Mouse (Mus musculus) thymus, postnatal 4 days (tissue): ENCODE data around the gene Macrod1.
A peak's percentile ranks its signal among the peaks of the same experiment; 100 is the strongest.

Experiments
- DNase-seq: peaks from one replicate; pipeline ENCODE4 v3.0.0; 2021

The Macrod1 gene

DNA sequence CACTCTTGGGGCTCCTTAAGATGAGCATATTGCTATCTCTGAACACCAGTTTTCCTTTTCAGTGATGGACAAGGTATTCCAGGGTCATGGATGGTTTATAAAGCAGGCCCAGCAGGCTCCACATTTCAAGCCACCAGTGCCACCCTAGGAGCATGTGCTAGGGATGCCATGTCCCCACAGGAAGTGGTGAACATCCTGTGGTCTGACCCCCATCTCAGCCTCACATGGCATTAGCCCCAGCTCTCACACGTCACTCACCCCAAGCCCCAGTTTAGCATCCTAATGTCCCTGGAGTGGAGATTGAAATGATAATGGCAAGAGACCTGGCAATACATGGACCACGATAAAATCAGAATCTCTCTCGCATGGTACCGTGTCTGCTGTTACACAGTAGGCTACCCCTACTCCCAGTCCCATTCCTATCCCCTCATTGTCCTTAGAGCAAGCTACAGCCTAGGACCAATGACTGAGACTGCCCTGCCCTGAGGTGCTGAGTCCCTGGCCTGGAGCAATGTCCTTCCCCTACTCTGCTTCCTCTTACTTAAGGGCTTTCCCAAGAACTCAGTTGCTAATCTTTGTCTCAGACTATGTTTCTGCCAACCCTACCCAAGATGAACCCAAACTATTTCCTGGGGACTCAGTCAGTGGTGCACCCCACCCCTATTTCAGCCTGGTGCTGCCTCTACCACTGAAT, 59.6 kb downstream of the Macrod1 start:
- DNase-seq: peak; percentile 38

GRCm38 (mm10) chr19:7117141-7117540, 60.5 kb downstream of the Macrod1 start:
- peak; percentile 39 for DNase-seq

DNA sequence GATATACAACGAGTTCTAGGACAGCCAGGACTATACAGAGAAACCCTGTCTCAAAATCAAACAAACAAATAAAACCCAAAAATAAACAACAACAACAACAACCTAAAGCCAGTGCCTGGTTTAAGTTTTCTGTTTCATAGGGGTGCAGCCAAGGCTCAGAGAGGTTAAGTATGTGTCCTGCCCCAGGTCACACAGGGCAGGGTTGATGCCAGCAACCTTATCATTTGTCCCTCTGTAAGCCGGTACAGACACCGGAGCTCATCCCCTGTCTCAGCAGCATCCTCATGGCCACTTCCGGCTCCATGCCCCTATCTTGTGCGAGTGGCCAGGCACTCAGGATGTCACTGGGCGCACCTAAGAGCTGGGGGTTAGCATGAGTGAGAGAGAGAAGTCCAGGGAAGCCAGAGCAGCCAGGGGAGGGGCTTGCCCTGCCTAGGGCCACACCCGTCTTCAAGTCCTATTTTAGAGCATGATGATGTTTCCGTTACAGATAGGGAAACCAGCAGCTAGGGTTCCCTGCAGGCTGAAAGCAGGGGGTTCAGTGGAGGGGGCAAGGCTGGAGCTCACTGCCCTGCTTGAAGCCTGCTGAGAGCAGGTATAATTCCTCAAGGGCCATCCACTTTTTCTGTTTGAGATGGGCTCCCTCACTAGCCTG, 61.2 kb downstream of the Macrod1 start:
- peak; percentile 33 for DNase-seq

DNA sequence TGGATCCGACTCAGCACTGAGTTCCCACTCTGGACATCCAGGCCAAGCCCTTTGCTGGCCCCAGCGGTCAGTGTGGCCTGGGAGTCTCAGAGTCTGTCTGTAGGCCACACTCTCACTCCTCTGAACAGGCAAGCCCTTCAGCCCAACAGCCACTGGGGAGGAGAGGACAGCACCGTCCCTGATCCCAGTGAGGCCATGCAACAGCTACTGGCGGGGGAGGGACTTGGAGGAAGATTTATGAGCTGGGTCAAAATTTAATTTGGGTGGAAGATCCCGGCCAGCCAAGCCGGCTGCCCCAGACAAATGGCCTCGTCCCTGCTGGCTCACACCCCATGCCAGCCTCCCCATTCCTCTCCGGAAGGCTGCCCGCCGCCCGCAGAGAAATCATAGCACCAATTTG, 64.6 kb downstream of the Macrod1 start:
- no peak for DNase-seq

- DNase-seq: no peak
Measured at GRCm38 (mm10) chr19:7122277-7122676, 65.7 kb downstream of the Macrod1 start.

GRCm38 (mm10) chr19:7122698-7123306, 66.2 kb downstream of the Macrod1 start:
- no peak for DNase-seq

GRCm38 (mm10) chr19:7125526-7126156, 69.0 kb downstream of the Macrod1 start:
- no peak for DNase-seq

GRCm38 (mm10) chr19:7126209-7126608, 69.6 kb downstream of the Macrod1 start:
- no peak for DNase-seq

- no peak for DNase-seq
Measured at GRCm38 (mm10) chr19:7126933-7127332, 70.3 kb downstream of the Macrod1 start.

DNA sequence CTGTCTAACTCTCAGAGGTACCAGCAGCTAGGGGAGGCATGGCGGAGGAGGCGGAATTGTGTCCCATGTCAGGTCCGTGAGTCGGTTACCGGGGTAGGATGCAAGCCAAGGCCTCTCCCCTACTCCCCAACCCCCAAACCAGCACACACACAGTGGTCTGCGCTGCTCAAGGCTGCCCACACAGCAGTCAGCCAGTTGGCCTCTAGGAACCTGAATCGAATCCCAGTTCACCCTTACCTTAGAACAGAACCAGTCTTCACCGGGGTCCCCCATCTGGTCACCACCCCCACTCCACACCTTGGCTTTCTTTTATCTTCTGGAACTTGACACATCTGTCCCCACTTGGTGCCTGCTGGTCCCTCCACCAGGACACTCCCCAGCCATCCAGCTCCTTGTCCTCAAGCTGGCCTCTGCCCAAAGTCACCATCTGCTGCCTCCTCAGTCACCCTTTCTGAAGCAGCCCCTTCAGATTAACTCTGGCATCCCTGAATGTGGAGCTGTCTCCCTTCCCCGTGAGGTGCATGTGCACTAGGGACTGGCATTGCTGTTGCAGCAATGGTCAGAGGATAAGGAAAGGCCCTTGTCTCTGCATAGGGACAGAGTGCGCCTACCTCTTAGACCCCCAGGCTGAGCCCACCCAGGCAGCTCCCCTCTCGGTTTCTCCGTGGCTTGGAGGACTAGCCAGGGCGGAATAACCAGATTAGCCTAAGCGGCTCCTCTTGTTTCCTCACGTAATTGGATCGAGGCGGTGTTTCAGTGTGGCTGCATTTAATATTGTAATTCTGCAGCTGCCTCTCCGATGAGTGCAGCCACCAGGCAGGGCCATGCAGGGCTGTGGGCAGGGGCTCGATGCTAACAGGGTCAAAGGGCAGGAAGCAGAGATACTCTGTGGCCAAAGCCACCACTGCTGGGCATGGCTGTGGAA, 72.2 kb downstream of the Macrod1 start:
- DNase-seq: no peak

DNA sequence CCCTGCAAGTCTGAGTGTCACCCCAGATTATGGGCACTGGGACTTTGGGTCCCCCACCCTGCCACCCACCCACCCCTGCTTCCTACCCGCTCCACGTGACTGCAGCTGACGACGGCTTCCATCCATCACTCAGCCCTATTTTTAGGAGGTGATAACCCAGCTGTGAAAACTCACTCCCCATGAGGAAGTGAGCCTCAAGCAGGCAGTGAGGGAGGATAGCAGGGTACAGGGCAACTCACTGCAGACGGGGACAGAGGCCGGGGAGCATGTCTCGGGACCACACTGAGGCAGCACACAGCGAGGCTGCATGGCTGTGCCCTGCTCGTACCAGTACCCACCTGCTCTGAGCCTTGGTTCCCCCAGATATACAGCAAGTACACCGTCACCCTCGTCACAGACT, 73.7 kb downstream of the Macrod1 start:
- DNase-seq: no peak

DNA sequence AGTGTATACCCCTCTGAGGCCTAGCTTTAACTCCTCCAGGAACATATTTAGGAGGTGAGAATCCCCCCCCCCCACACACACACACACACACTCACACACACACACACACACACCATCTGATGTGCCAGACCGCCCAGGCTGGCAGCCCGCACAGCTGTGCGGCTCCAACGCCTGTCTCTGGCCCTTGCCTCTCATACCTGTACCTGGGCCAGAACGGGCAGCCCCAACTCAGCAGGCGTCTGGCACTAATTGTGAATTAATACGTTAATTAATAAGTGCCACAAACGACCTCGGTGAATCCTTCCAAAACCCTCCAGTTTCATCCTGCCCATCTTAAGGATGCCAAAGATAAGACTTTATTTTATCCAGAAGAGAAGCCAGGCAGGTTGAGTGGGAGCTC, 76.8 kb downstream of the Macrod1 start:
- no peak for DNase-seq

DNA sequence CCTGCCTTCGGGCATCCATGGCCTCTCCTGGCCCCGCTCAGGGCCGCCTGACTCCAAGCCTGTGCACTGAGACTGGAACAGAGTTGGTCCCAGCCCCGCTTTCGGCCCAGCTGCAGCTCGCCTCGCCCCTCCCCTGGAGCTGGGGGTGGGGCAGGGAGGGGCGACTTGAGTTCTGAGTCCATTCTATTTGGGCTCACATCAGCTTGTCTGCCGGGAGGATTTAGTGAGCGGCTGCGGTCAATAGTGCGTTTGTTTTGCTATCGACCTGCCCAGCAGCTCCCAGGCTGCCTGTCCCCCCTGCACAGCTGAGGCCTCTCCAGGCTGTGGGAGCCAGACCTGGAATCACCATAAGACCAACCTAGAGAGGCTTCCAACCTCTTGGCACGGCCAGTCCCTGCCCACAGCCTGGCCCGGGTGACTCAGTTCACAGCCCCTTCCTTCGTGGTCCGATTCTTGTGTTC, 78.1 kb downstream of the Macrod1 start:
- no peak for DNase-seq

- DNase-seq: no peak
Measured at GRCm38 (mm10) chr19:7135525-7135924, 78.9 kb downstream of the Macrod1 start.

DNA sequence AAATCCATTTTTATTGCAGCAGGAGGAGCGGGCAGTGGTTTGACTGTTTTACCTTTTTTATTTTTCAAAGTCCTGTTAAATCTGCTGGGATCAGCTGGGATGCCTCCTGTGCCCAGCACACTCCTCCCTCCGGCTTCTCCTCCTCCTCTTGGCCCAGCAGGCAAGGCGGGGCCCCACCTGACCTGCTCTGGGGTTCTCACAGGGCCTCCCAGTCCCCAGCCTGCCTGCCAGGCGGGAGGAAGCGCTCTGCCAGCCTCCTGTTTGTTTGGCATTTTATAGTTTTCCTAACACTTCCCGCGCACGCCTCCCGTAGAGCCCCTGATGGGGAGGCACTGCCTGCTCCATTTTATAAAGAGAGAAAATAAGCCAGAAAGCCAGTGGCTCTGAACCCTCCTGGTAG, 79.4 kb downstream of the Macrod1 start:
- DNase-seq: no peak

- DNase-seq: no peak
Measured at GRCm38 (mm10) chr19:7136714-7137498, 80.3 kb downstream of the Macrod1 start.

DNA sequence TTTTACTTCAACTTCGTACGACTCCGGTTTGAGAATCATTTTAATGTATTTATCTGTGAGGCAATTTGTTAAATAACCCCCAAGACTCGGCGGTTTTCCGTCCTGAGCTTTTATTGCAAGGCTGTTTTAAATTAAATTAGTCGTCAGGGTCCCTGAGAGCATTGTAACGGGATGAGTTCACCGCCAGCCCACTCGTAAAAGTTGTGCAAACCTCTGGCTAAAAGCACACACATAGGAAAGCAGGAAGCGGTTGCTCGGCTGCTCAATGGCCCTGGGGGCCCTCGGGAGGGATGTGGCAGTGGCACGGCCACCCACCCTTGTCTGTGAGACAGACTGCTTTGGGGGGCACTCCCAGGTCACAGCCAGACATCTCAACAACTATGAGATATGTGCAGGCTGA, 81.7 kb downstream of the Macrod1 start:
- peak; percentile 42 for DNase-seq

DNA sequence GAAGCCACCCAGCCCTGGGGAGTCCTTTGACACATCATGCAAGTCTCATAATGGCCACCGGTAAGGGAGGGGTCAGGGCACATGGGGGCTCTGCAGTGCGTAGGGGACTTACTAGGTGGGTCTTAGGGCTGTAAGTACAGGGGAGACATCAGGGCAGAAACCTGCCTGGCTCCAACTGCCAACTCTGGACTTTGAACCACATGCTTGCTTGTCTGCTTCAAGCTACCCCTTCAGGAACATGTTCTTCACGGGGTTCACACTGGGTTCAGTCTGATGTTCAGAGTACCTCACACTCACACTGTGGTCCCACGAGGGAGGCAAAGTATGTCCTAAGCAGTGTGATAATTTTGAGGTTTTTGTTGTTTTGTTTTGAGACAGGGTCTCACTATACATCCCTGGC, 82.7 kb downstream of the Macrod1 start:
- DNase-seq: no peak

GRCm38 (mm10) chr19:7140373-7140772, 83.8 kb downstream of the Macrod1 start:
- DNase-seq: peak; percentile 54

GRCm38 (mm10) chr19:7140856-7141421, 84.3 kb downstream of the Macrod1 start:
- DNase-seq: peak; percentile 52

GRCm38 (mm10) chr19:7142207-7142915, 85.8 kb downstream of the Macrod1 start:
- no peak for DNase-seq
